Mouse (Mus musculus) megakaryocyte progenitor cell, adult 5-6 weeks (primary cell): Measurements from ENCODE around the gene Cda. TPM values are rescaled to one million over a fixed set of nuclear protein-coding genes. Genes with fewer than 3 reads are reported as not detected.

Experiments
- ATAC-seq: replicated peaks from 2 replicates; pipeline ENCODE4 v1.8.0; 2016; ENCODE audit warnings: mild to moderate bottlenecking, moderate TSS enrichment, inconsistent platforms; ENCODE audit not compliant: poor library complexity
- total RNA-seq, 2 experiments: library from RNA; stranded (forward) in 1 of 2; stranded (reverse) in 1 of 2; fragments of 157-497, 149-512 nt in 1 of 2; fragments of 200-1000 nt in 1 of 2; gene quantifications; 2 replicates each; pipeline versions ENCODE4 v1.2.3 to v1.2.4; 2015 to 2017

Cda gene
- total RNA-seq (2015): 0.39 TPM in 1 of 2 replicates, not detected in the other
- not detected in 2 replicates for total RNA-seq (2017)

GRCm38 (mm10) chr4:138367641-138368497 is at the start of gene Cda:
Cda (minus strand) TSS chr4:138367992.
- ATAC-seq: peak; percentile 83

DNA sequence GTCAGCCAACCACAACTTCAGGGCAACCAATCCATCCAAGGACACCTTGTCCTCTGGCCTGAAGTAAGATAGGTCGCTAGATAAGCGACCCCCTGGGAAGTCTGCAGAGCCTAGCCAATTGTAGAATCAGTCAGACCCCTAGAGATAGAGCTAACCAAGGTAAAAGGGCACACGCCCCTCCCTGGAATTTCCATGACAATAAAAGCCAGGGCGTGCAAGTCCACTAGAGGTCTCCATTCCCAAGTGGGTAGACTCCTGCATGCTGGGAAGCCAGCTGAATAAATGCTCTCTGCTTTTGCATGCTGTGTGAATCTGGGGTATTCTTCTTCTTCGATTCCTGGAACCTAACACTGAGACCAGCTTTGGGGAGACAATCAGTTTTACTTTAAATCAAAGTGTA is 48.6 kb upstream of the Cda start:
- ATAC-seq: no peak

DNA sequence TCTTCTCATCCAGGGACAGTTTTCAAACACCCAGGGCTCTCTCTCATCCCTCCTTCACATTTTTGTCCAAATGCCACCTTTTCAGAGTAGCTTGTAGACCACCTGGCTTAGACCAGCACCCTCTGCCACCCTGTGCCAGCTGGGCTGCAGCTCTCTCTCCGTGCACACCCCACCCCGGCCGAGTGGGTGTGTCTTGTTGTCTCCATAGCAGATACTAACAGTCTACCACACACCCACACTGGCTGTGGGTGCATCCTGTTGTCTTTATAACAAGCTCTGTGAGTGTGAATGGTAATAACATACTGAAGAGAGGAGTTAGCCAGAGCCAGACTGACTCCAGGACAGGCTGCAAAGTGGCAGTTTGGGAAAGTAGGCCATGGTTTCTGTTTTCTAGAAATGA is 48.2 kb upstream of the Cda start:
- ATAC-seq: no peak

DNA sequence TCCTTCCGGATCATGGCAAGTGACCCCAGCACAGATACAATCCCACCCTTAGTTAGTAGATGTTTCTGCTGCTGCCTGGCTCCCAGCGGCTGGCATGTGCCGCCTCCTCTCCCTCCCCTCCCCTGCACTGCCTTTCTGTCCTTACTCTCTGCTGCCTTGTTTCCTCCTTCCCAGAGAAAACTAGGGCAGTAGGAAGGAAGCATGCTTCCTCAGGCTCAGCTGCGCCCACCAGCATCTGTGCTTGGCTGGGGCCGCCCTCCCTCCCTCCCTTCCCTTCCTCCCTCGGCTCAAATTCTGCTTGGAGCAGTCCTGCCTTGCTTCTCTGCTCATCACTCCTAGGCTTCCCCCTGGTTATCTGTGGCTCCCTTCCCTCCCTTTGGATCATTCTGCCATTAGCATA is 46.9 kb upstream of the Cda start:
- no peak for ATAC-seq

DNA sequence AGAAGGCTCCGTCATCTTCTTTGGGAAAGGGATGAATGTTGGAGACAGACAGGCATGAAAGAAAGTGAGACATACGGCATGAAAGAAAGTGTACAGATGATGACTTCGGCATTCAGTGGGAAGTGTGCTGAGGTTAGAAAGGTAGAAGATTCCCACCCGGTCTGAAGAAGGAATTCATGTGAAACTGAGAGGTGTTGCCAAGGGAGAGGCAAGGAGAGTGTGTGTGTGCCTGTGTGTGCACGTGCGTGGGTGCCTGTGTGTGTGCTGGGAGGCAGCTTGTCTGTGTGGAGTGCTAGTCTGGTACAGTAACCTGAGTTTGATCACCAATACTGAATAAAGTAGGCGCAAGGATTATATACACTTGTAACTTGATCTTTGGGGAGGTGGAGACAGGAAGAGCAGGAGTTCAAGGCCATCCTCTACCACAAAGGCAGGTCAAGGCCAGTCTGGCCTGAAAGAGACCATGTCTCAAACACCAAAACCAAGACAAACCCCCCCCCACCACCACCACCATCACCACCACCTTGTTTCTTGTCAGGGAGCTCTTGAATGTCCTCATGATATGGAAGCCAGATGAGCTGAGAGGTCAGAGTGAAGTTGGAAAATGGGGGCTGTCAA is 43.8 kb upstream of the Cda start:
- ATAC-seq: no peak

- ATAC-seq: no peak
Measured at GRCm38 (mm10) chr4:138411011-138411410, 43.2 kb upstream of the Cda start.

DNA sequence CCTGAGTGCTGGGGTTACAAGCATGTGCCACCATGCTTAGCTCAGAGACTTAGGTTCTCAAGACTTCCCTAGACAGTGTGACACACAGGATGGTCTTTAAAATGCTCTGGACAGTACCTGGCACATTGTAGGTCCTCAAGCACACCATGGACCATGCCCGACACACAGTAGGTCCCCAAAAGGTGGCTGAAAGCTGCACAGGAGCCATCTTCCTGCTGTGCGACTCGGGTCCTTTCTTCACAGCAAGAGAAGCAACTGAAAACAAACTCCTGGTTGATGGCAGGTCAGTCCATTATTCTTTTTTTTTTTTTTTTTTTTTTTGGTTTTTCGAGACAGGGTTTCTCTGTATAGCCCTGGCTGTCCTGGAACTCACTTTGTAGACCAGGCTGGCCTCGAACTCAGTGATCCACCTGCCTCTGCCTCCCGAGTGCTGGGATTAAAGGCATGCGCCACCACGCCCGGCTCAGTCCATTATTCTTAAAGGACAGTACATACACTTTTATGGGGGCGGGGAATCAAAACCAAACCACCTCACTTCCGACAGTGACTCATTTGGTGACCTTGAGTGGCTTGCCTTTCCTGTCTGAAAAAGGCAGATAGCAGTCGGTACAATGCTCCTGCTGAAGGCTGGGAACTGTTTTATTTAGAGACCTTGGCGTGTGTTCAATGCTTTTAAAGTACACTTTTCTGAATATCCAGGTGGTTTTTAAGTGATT is 39.8 kb upstream of the Cda start:
- ATAC-seq: peak; percentile 80

- peak; percentile 58; the same call in 1 of the 2 replicates for ATAC-seq
Measured at GRCm38 (mm10) chr4:138404806-138405205, 37.0 kb upstream of the Cda start.

GRCm38 (mm10) chr4:138396711-138397110 is 28.9 kb upstream of the Cda start:
- no peak for ATAC-seq

GRCm38 (mm10) chr4:138395971-138396645 is 28.3 kb upstream of the Cda start, which contains the start of gene Fam43b:
Fam43b (minus strand) TSS chr4:138396528.
- 0 out of 2 replicates have a peak, but pooled peaks have one; percentile 29 for ATAC-seq

GRCm38 (mm10) chr4:138395087-138395970 is 27.5 kb upstream of the Cda start:
- ATAC-seq: 0 out of 2 replicates have a peak, but pooled peaks have one; percentile 23

DNA sequence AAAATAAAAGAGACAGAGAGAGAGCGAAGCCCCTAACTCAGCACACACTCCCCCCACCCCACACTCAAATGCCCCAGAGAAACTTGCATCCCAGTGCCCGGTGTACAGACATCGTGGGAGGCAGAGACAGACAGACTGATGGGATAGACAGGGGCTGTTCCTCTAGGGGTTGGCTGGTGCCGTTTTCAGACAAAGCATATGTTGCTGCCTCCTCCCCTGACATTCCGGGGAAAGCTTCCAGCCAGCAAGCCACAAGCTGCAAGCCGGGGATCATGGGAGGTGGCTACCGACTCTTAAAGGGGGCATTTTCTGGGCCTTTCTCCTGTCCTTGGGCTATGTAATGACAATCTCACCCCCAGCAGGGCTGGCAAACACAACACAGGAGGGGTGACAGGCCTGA is 25.9 kb upstream of the Cda start:
- no peak for ATAC-seq

GRCm38 (mm10) chr4:138383789-138384188 is 16.0 kb upstream of the Cda start:
- ATAC-seq: no peak

DNA sequence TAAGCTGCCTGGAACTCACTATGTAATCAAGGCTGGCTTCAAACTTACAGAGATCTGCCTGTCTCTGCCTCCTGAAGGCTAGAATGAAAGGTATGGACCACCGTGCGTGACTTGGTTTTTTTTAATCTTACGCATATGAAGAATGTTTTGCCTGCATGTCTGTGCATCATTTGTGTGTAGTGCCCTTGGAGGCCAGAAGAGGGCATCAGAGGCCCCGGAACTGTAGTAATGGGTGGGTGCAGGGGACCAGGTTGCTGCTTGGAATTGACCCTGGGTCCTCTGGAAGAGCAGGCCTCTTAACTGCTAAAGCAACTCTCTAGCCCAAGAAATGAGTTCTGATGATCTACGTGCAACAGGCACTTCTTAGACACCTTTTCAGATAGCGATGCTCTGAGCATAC is 14.7 kb upstream of the Cda start:
- 0 out of 2 replicates have a peak, but pooled peaks have one; percentile 29 for ATAC-seq

DNA sequence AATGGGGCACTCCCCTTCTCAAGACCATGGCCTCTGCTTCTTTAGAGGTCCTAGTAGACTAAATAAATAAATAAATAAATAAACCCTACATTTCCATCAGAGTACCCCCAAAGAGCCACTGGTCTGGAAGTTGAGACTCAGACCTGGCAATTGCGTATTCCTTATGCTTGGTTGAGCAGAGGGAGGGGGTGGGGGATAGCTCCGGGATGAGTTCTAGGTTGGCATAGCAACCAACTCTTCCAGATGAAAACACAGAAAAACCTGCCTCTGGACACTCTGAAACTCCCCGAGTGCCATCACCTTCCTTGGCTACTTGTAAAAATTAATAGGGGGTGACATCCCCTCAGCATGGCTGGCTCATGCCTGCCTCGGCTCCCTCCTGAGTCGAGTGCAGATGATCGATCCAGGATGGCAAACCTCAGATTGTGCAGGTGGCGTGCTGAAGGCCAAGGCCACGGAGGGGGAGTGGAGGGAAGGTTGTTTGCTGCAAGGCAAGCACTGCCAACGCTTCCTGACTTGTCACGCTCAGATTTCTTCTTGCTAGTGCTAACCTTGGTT is 12.4 kb upstream of the Cda start:
- ATAC-seq: no peak

GRCm38 (mm10) chr4:138379091-138379840 is 11.5 kb upstream of the Cda start:
- peak; percentile 98 for ATAC-seq

GRCm38 (mm10) chr4:138377526-138377925 is 9.7 kb upstream of the Cda start:
- ATAC-seq: no peak

DNA sequence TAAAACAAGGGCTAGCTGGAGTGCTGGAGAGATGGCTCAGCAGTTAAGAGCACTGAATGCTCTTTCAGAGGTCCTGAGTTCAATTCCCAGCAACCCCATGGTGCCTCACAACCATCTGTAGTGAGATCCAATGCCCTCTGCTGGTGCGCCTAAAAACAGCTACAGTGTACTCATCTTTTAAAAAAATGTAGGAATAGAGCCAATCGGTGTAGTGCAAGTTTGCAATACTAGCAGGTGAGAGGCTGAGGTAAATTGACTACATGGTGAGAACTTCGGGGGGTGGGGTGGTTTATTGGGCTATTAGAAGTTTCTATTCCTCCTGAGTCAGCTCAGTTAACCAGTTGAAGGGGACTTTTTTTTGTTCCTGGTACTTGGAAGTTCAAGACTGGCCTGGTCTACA is 7.3 kb upstream of the Cda start:
- no peak for ATAC-seq

- no peak for ATAC-seq
Measured at GRCm38 (mm10) chr4:138370996-138371516, 3.3 kb upstream of the Cda start.
